Mouse (Mus musculus): Measurements from ENCODE around the gene B3galt4. TPM values are rescaled to one million over a fixed set of nuclear protein-coding genes. Genes with fewer than 3 reads are reported as not detected.

The B3galt4 gene
- total RNA-seq, 1 experiment: 10.3 TPM

DNA sequence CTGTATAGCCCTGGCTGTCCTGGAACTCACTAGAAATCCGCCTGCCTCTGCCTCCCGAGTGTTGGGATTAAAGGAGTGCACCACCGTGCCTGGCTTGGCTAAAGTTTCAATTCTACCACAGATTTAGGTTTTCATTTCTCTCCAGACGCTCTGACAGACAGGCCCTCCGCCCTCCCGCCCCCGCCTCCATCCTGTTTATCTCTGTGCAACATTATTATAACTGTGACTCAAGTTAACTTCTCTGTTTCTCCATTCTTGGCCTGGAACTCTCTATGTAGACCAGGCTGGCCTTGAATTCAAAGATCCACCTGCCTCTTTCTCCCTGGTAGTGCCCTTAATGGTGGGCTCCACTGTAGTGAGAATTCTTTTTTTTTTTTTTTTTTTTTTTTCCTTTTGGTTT is 48.8 kb downstream of the B3galt4 start:
- Histone ChIP-seq H3K4me3 (ENCODE audit: insufficient read depth in 1 of 2, low read depth in 1 of 2, low read length in 2 of 2, poor library complexity in 1 of 2, severe bottlenecking in 1 of 2) (no peak overlapping the region), H3K4me1 (ENCODE audit: control insufficient read depth in 2 of 2, insufficient read depth in 2 of 2, low read length in 2 of 2, poor library complexity in 1 of 2) (peaks cover 14 to 31% of the 10 kb centered on the region in 2 experiments), H3K36me3 (ENCODE audit: control insufficient read depth, insufficient read depth, low read length, poor library complexity, severe bottlenecking) (no peaks in the 10 kb centered on the region), H3K27ac (ENCODE audit: insufficient read depth, low read depth, low read length, poor library complexity, severe bottlenecking) (peak overlapping the region; percentile 87), H3K9me3 (ENCODE audit: control insufficient read depth, insufficient read depth, low read depth, low read length) (no peaks in the 10 kb centered on the region), H3K9ac (ENCODE audit: insufficient read depth, low read depth, low read length, poor library complexity, severe bottlenecking) (peak overlapping the region; percentile 47; the same call in 1 of the 2 replicates)
- DNase-seq (ENCODE audit: low read depth, low spot score): no peak
- in situ Hi-C loops (cut with MboI; ENCODE audit: low sequenced_read_pairs in 2 of 2, unreplicated experiment in 2 of 2): no loop called here
- TF ChIP-seq MAFK (IDR thresholded peaks at IDR 0.05; ENCODE audit: insufficient read depth, low read depth, low read length) (no peak), ZC3H11A (IDR thresholded peaks at IDR 0.05; ENCODE audit: borderline replicate concordance, low read depth, low read length) (no peak), HCFC1 (IDR thresholded peaks at IDR 0.05; ENCODE audit: borderline replicate concordance, insufficient read depth, low read length) (no peak), CHD2 (IDR thresholded peaks at IDR 0.05; ENCODE audit: low read depth, low read length) (no peak), ZNF384 (IDR thresholded peaks at IDR 0.05; ENCODE audit: low read depth, low read length) (no peak)

DNA sequence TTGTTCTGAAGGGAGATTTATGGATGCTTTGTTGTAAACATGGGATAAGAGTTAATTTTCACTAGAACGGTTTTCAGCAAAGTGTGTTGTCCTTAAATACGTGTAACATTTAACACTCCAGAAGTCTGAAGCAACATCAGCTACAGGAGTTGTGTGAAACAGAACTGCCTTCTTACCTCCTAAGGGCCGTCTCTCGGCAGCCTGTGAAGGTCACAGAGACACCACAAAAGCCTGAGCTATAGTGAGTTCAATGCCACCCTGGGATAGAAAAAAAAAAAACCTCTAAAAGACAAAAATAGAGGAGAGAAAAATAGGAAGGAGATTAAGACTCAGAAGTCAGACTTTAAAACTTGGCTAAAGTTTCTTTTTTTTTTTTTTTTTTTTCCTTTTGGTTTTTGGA is 49.2 kb downstream of the B3galt4 start:
- peak overlapping the region; percentile 87 for H3K27ac ChIP-seq (ENCODE audit: insufficient read depth, low read depth, low read length, poor library complexity, severe bottlenecking)
- H3K4me1 ChIP-seq (ENCODE audit: control insufficient read depth in 2 of 2, insufficient read depth in 2 of 2, low read length in 2 of 2, poor library complexity in 1 of 2): peaks cover 14 to 31% of the 10 kb centered on the region in 2 experiments
- H3K36me3 ChIP-seq (ENCODE audit: control insufficient read depth, insufficient read depth, low read length, poor library complexity, severe bottlenecking): no peaks in the 10 kb centered on the region
- in situ Hi-C loops (cut with MboI; ENCODE audit: low sequenced_read_pairs in 2 of 2, unreplicated experiment in 2 of 2): no loop called here
- no peak for TF ChIP-seq MAFK (IDR thresholded peaks at IDR 0.05; ENCODE audit: insufficient read depth, low read depth, low read length)
- TF ChIP-seq HCFC1 (IDR thresholded peaks at IDR 0.05; ENCODE audit: borderline replicate concordance, insufficient read depth, low read length): no peak
- TF ChIP-seq ZNF384 (IDR thresholded peaks at IDR 0.05; ENCODE audit: low read depth, low read length): peak; percentile 67
- H3K9ac ChIP-seq (ENCODE audit: insufficient read depth, low read depth, low read length, poor library complexity, severe bottlenecking): peak overlapping the region; percentile 47; the same call in 1 of the 2 replicates
- no peak overlapping the region for H3K4me3 ChIP-seq (ENCODE audit: insufficient read depth in 1 of 2, low read depth in 1 of 2, low read length in 2 of 2, poor library complexity in 1 of 2, severe bottlenecking in 1 of 2)
- H3K9me3 ChIP-seq (ENCODE audit: control insufficient read depth, insufficient read depth, low read depth, low read length): no peaks in the 10 kb centered on the region
- DNase-seq (ENCODE audit: low read depth, low spot score): no peak

DNA sequence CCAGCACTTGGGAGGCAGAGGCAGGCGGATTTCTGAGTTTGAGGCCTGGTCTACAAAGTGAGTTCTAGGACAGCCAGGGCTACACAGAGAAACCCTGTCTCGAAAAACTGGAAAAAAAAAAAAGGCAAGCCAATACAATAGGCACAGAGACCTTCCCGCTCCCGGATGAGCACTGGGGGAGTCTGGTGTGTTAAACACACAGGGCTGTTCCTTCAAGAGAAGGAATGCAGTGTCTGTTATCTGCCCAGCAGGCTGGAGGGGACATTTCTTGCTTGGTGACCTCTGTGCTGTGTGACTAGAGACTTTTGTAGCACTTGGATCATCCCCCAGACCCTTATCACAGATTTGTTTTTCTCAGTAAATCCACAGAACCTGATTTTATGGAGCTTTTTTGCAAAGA is 49.6 kb downstream of the B3galt4 start:
- TF ChIP-seq CHD2 (IDR thresholded peaks at IDR 0.05; ENCODE audit: low read depth, low read length): no peak
- TF ChIP-seq ZNF384 (IDR thresholded peaks at IDR 0.05; ENCODE audit: low read depth, low read length): peak; percentile 88; the same call in 1 of the 2 replicates
- H3K4me3 ChIP-seq (ENCODE audit: insufficient read depth in 1 of 2, low read depth in 1 of 2, low read length in 2 of 2, poor library complexity in 1 of 2, severe bottlenecking in 1 of 2): no peak overlapping the region
- peaks cover 14 to 30% of the 10 kb centered on the region in 2 experiments for H3K4me1 ChIP-seq (ENCODE audit: control insufficient read depth in 2 of 2, insufficient read depth in 2 of 2, low read length in 2 of 2, poor library complexity in 1 of 2)
- no peaks in the 10 kb centered on the region for H3K36me3 ChIP-seq (ENCODE audit: control insufficient read depth, insufficient read depth, low read length, poor library complexity, severe bottlenecking)
- H3K27ac ChIP-seq (ENCODE audit: insufficient read depth, low read depth, low read length, poor library complexity, severe bottlenecking): peak overlapping the region; percentile 87
- in situ Hi-C loops (cut with MboI; ENCODE audit: low sequenced_read_pairs in 2 of 2, unreplicated experiment in 2 of 2): no loop called here
- no peaks in the 10 kb centered on the region for H3K9me3 ChIP-seq (ENCODE audit: control insufficient read depth, insufficient read depth, low read depth, low read length)
- DNase-seq (ENCODE audit: low read depth, low spot score): no peak
- H3K9ac ChIP-seq (ENCODE audit: insufficient read depth, low read depth, low read length, poor library complexity, severe bottlenecking): peak overlapping the region; percentile 55; the same call in 1 of the 2 replicates

DNA sequence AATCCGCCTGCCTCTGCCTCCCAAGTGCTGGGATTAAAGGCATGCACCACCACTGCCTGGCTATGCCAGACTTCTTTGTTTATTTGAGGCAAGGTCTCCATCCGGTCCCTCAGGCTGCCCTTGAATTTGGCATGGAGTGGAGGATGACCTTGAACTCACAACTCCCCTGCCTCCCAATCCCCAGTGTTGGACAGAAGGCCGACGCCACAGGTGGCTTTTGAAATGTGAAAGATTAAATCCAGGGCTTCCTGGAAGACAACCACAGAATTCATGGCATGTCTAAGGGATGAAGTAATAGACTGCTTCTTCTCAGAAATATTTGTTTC is 50.3 kb downstream of the B3galt4 start:
- peak overlapping the region; percentile 87 for H3K27ac ChIP-seq (ENCODE audit: insufficient read depth, low read depth, low read length, poor library complexity, severe bottlenecking)
- no peaks in the 10 kb centered on the region for H3K9me3 ChIP-seq (ENCODE audit: control insufficient read depth, insufficient read depth, low read depth, low read length)
- H3K4me1 ChIP-seq (ENCODE audit: control insufficient read depth in 2 of 2, insufficient read depth in 2 of 2, low read length in 2 of 2, poor library complexity in 1 of 2): peaks cover 14 to 27% of the 10 kb centered on the region in 2 experiments
- 0 out of 2 replicates have a peak, but pooled peaks have one; percentile 12 for TF ChIP-seq ZNF384 (IDR thresholded peaks at IDR 0.05; ENCODE audit: low read depth, low read length)
- no peak for TF ChIP-seq ZC3H11A (IDR thresholded peaks at IDR 0.05; ENCODE audit: borderline replicate concordance, low read depth, low read length)
- no peak for DNase-seq (ENCODE audit: low read depth, low spot score)
- peak overlapping the region; percentile 54; the same call in 1 of the 2 replicates for H3K9ac ChIP-seq (ENCODE audit: insufficient read depth, low read depth, low read length, poor library complexity, severe bottlenecking)
- no peak overlapping the region for H3K4me3 ChIP-seq (ENCODE audit: insufficient read depth in 1 of 2, low read depth in 1 of 2, low read length in 2 of 2, poor library complexity in 1 of 2, severe bottlenecking in 1 of 2)
- in situ Hi-C loops (cut with MboI; ENCODE audit: low sequenced_read_pairs in 2 of 2, unreplicated experiment in 2 of 2): no loop called here
- no peaks in the 10 kb centered on the region for H3K36me3 ChIP-seq (ENCODE audit: control insufficient read depth, insufficient read depth, low read length, poor library complexity, severe bottlenecking)

DNA sequence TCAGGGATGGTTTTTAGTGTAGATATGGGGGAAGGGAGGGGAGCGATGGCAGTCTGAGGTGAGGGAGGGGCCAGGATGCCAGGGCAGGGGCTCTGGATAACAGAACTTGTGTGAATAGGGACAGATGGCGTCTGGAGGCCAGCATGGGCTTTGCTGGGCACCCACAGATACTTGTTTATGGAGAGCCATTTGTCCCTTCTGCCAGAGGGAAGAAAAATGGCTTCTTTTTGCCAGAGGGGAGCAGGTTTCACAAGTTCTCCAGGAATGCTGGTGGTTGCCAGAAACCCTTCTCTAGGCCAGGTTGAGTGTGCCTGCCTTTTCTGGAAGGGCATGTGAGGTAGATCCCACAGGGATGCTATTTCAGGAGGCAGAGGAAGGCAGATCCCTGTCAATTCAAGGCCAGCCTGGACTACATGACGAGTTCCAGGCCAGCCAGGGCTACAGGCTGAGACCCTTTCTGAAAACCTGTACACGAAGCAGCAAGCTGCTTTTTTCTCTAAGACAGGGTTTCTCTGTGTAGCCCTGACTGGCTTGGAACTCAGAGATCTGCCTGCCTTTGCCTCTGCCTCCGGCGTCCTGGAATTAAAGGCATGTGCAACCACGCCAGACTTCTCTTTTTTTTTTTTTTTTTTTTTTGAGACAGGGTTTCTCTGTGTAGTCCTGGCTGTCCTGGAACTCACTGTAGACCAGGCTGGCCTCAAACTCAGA is 50.9 kb downstream of the B3galt4 start:
- Histone ChIP-seq H3K9me3 (ENCODE audit: control insufficient read depth, insufficient read depth, low read depth, low read length) (no peaks in the 10 kb centered on the region), H3K4me1 (ENCODE audit: control insufficient read depth in 2 of 2, insufficient read depth in 2 of 2, low read length in 2 of 2, poor library complexity in 1 of 2) (peaks cover 14 to 27% of the 10 kb centered on the region in 2 experiments), H3K36me3 (ENCODE audit: control insufficient read depth, insufficient read depth, low read length, poor library complexity, severe bottlenecking) (no peaks in the 10 kb centered on the region), H3K4me3 (ENCODE audit: insufficient read depth in 1 of 2, low read depth in 1 of 2, low read length in 2 of 2, poor library complexity in 1 of 2, severe bottlenecking in 1 of 2) (no peak overlapping the region), H3K27ac (ENCODE audit: insufficient read depth, low read depth, low read length, poor library complexity, severe bottlenecking) (peak overlapping the region; percentile 87), H3K9ac (ENCODE audit: insufficient read depth, low read depth, low read length, poor library complexity, severe bottlenecking) (peak overlapping the region; percentile 37; the same call in 1 of the 2 replicates)
- TF ChIP-seq HCFC1 (IDR thresholded peaks at IDR 0.05; ENCODE audit: borderline replicate concordance, insufficient read depth, low read length): no peak
- TF ChIP-seq MAFK (IDR thresholded peaks at IDR 0.05; ENCODE audit: insufficient read depth, low read depth, low read length): no peak
- peak; percentile 54; the same call in 1 of the 2 replicates for TF ChIP-seq ZNF384 (IDR thresholded peaks at IDR 0.05; ENCODE audit: low read depth, low read length)
- in situ Hi-C loops (cut with MboI; ENCODE audit: low sequenced_read_pairs in 2 of 2, unreplicated experiment in 2 of 2): no loop called here
- DNase-seq (ENCODE audit: low read depth, low spot score): no peak

Other genes starting within 250 kb of the B3galt4 start
- 14.3 and 17.4 TPM in 2 replicates for gene March2, start 232.8 kb downstream of the B3galt4 start, total RNA-seq (2012; rRNA removed)
- gene Rab11b, start 191.0 kb downstream of the B3galt4 start, total RNA-seq (2012; rRNA removed): 26.0 and 34.8 TPM in 2 replicates
- gene Angptl4, start 169.7 kb downstream of the B3galt4 start, total RNA-seq (2012; rRNA removed): 30.5 and 39.3 TPM in 2 replicates
- gene Kank3, start 141.0 kb downstream of the B3galt4 start, total RNA-seq (2012; rRNA removed): 81.1 and 165 TPM in 2 replicates
- 5,476 and 6,336 TPM in 2 replicates for gene Rps28, start 126.9 kb downstream of the B3galt4 start, total RNA-seq (2012; rRNA removed)
- 639 and 871 TPM in 2 replicates for gene Ndufa7, start 126.9 kb downstream of the B3galt4 start, total RNA-seq (2012; rRNA removed)
- 131 and 228 TPM in 2 replicates for gene Cd320, start 108.4 kb downstream of the B3galt4 start, total RNA-seq (2012; rRNA removed)
- gene Gm7029, start 77.7 kb downstream of the B3galt4 start, total RNA-seq (2012; rRNA removed): 11.6 and 19.7 TPM in 2 replicates
- gene Kifc1, start 60.8 kb downstream of the B3galt4 start, total RNA-seq (2012; rRNA removed): 149 and 187 TPM in 2 replicates
- 33.2 and 46.0 TPM in 2 replicates for gene Platr17, start 46.4 kb downstream of the B3galt4 start, total RNA-seq (2012; rRNA removed)
- 67.3 and 73.7 TPM in 2 replicates for gene Daxx, start 42.1 kb downstream of the B3galt4 start, total RNA-seq (2012; rRNA removed)
- 39.4 and 64.9 TPM in 2 replicates for gene Tapbp, start 35.6 kb downstream of the B3galt4 start, total RNA-seq (2012; rRNA removed)
- 32.8 and 34.8 TPM in 2 replicates for gene Zbtb22, start 35.6 kb downstream of the B3galt4 start, total RNA-seq (2012; rRNA removed)
- gene Rgl2, start 21.9 kb downstream of the B3galt4 start, total RNA-seq (2012; rRNA removed): 65.8 and 129 TPM in 2 replicates
- gene Pfdn6, start 11.1 kb downstream of the B3galt4 start, total RNA-seq (2012; rRNA removed): 175 and 201 TPM in 2 replicates
- gene Wdr46, start 10.8 kb downstream of the B3galt4 start, total RNA-seq (2012; rRNA removed): 65.6 and 78.2 TPM in 2 replicates
- gene Vps52, start 4.3 kb upstream of the B3galt4 start, total RNA-seq (2012; rRNA removed): 23.2 and 24.8 TPM in 2 replicates
- 4,706 and 5,724 TPM in 2 replicates for gene Rps18, start 4.5 kb upstream of the B3galt4 start, total RNA-seq (2012; rRNA removed)
- gene H2-K1, start 48.9 kb upstream of the B3galt4 start, total RNA-seq (2012; rRNA removed): 69.5 and 155 TPM in 2 replicates
- 5.6 and 8.9 TPM in 2 replicates for gene Ring1, start 73.2 kb upstream of the B3galt4 start, total RNA-seq (2012; rRNA removed)
- gene H2-Ke6, start 76.6 kb upstream of the B3galt4 start, total RNA-seq (2012; rRNA removed): 15.5 and 27.7 TPM in 2 replicates
- 253 and 394 TPM in 2 replicates for gene Slc39a7, start 80.2 kb upstream of the B3galt4 start, total RNA-seq (2012; rRNA removed)
- 52.4 and 79.2 TPM in 2 replicates for gene Rxrb, start 80.3 kb upstream of the B3galt4 start, total RNA-seq (2012; rRNA removed)
- gene Col11a2, start 87.9 kb upstream of the B3galt4 start, total RNA-seq (2012; rRNA removed): 1.3 and 1.4 TPM in 2 replicates
- gene H2-Oa, start 140.9 kb upstream of the B3galt4 start, total RNA-seq (2012; rRNA removed): 0.54 TPM in 1 of 2 replicates, not detected in the other
- gene H2-DMa, start 168.1 kb upstream of the B3galt4 start, total RNA-seq (2012; rRNA removed): 18.5 and 24.5 TPM in 2 replicates
- 257 and 321 TPM in 2 replicates for gene Brd2, start 171.1 kb upstream of the B3galt4 start, total RNA-seq (2012; rRNA removed)
- gene H2-DMb2, start 191.8 kb upstream of the B3galt4 start, total RNA-seq (2012; rRNA removed): 0.31 TPM in 1 of 2 replicates, not detected in the other
- 3.1 and 5.0 TPM in 2 replicates for gene H2-DMb1, start 201.6 kb upstream of the B3galt4 start, total RNA-seq (2012; rRNA removed)
- gene Tap1, start 236.1 kb upstream of the B3galt4 start, total RNA-seq (2012; rRNA removed): 13.9 and 23.1 TPM in 2 replicates
- 3.8 and 4.1 TPM in 2 replicates for gene Psmb9, start 236.3 kb upstream of the B3galt4 start, total RNA-seq (2012; rRNA removed)
- 3.2 and 7.4 TPM in 2 replicates for gene Psmb8, start 246.2 kb upstream of the B3galt4 start, total RNA-seq (2012; rRNA removed)

Data from ES-E14 (cell line).